Mouse (Mus musculus): ENCODE measurements around the gene Auts2. TPM values are rescaled to one million over a fixed set of nuclear protein-coding genes. Genes with fewer than 3 reads are reported as not detected.

The Auts2 gene
- total RNA-seq, 2 experiments from 2014 or later: 101 to 109 TPM

DNA sequence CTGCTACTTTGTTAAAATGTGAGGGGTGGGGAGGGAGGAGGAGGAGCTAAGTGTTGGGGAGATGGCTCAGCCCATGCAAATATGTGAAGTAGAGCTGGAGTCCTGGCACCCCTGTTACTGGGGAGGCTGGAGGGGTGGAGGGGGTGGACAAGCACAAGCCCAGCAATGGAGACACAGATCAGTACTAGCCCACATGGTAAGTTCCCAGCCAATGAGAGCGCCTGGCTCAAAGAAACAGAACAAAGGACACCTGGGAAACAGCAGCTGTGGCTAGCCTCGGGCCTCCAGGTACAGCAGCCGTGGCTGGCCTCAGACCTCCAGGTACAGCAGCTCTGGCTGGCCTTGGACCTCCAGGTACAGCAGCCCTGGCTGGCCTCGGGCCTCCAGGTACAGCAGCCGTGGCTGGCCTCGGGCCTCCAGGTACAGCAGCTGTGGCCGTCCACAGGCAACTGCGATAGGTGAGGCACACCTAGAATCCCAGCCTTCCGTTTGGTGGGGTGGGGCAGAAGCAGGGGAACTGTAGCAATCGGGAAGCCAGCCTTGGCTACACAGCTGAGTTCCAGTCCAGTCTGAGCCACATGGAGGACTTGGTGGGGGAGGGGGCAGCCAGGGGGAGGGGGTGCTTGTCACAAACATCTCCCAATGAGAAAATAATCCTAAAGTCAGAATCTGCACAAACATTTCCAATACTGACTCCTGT, 1046.5 kb downstream of the Auts2 start:
- DNase-seq (ENCODE audit: low spot score in 2 of 2): no peak

DNA sequence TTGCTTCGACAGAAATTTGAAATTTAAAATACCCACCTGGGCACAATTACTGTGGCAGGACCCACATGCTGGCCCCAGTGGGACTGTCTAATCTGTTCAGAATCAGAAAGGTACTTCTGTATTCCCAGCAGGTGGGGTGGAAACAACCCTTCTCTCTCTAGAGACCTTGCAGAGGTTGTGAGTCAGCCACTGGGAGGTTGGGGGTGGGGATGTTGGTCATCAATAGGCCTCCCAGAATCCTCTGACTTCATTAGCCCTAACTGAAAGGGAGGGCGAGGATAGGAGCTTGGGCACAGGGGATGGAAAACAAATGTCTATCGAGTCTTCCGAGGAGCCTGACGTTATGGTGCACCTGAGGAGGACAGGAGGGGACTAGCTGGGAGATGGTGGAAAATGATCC, 1048.6 kb downstream of the Auts2 start:
- DNase-seq (ENCODE audit: low spot score in 2 of 2): no peak

DNA sequence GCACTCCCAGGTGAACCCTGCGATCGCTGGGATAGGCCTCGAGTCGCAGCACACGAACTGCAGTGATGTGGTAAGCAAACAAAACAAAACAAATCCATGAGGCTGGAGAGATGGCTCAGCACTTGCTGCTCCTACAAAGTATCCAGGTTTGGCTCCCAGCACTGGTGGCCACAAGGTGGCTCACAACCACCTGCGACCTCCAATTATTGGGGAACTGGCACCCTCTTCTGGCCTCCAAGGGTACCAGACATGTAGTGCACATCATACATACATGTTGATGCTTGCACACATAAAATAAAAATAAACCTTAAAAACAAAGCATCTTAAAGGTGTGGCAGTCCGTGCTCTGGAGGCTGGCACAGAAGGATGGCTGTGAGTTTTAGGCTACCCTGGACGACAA, 1050.6 kb downstream of the Auts2 start:
- no peak for DNase-seq (ENCODE audit: low spot score in 2 of 2)

DNA sequence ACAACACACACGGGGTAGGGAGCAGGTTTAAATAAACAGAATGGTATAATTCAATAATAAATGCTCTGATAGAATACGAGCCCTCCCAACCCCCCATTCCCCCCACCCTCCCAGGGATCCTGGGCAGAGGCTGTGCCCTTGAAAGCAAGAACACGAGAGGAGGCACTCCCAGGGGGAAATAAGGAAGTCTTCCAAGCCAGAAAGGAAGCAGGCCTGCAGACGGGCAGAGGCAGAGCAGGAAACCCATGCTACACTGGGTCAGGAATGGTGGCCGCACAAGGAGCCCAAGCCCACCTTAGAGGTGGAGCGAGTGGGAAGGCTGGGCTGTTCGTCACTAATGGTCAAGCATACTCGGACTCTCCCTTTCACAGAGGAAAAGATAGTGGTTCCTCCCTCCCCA, 1051.3 kb downstream of the Auts2 start:
- no peak for DNase-seq (ENCODE audit: low spot score in 2 of 2)

DNA sequence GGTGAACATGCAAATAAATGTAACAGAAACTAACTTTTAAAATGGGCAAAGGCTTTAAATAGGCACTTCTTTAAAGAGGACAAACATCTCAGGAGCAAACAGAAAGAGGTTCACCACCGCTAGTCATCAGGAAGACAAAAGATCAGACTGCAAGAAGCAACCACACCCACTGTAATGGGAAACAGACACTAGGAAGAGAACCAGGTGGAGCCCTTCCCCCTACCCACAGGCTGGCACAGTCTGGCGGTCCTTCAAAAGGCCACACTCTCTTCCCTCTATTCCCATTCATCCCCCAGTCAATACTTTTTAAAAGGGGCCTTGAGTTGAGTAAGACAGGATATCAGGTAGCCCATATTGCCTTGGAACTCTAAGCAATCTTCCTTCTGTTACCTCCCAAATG, 1052.3 kb downstream of the Auts2 start:
- DNase-seq (ENCODE audit: low spot score in 2 of 2): no peak

DNA sequence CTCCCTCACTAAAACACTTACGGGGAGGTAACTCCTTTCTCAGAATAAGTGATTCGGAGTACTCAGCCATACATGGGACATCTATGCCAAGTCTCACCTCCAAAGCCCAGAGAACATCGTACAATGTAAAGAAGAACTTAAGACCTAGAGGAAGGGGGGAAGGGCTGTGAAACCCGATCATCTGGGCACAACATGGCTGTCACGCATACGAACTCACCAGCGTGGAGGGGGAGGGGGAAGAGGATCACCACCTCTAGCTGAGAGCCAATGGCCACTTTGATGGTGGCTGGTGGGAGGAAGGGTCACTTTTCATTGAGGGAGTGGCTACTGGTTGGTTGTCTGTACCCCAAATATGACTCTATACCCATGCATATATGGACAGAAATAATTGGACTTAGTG, 1053.3 kb downstream of the Auts2 start:
- no peak for DNase-seq (ENCODE audit: low spot score in 2 of 2)

DNA sequence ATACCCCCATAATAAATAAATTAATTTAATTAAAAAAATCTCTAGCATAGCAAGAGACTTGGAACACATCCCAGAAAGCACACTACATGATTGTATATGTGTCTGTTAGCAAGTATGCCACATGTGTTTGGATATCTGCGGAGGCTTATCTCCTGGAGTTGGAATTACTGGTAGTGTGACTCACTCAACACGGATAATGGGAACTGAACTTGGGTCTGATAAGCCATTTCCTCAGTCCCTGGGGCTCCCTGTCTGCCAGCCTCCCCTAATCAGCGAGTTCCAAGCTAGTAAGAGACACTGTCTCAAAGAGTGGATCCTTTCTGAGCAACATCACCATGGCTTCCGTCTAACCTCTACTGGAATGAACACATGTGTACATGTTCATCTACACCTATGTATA, 1056.6 kb downstream of the Auts2 start:
- no peak for DNase-seq (ENCODE audit: low spot score in 2 of 2)

DNA sequence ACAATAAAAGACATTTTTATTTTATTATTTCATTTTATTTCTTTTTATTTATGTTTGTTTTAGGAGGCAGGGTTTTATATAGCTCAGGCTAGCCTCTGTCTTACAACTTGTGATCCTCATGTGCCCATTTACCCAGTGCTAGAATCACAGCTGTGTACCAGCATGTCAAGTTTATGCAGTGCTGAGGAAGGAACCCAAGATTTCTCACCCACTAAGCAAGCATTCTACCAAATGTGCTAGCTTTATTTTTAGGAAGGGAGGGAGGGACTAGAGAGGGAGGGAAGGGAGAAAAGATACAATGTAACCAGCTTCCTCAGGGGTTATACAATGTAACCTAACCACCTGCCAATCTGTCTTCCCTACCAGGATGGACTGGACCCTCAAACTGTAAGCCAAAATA, 1067.9 kb downstream of the Auts2 start:
- DNase-seq (ENCODE audit: low spot score in 2 of 2): no peak

DNA sequence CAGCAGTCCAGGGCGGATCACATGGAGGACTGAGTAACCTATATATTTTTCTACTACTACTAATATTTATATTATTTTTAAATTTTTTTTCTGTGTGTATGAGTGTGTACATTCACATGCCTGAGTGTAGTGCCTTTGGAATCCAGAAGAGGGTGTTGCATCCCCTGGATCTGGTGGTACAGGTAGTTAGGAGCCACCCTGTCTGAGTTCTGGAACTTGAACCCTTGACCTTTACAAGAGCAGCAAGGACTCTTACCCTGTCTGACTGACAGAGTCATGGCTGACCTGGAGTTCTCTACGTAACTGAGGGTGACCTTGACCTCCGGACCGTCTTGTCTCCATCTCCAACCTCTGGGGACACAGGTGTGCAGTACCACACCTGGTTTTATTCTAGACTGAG, 1074.5 kb downstream of the Auts2 start:
- DNase-seq (ENCODE audit: low spot score in 2 of 2): no peak

DNA sequence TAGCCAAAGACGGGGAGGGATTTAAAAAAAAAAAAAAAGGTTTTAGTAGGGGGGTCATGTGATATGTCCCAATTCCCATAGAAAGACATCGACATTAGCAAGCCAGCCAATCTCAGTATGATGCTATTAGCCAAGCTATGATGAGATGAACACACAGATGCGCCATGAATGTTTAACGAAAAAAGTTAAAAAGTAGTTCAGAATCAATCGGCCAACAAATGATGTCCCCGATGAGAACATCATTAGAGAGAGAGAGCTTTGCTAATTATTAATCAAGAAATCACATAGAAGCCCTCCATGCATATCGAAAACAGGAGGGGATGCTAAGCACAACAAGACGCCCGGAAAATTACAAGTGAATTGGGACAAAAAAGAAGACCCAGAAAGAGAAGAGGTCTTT, 1077.0 kb downstream of the Auts2 start:
- DNase-seq (ENCODE audit: low spot score in 2 of 2): no peak

DNA sequence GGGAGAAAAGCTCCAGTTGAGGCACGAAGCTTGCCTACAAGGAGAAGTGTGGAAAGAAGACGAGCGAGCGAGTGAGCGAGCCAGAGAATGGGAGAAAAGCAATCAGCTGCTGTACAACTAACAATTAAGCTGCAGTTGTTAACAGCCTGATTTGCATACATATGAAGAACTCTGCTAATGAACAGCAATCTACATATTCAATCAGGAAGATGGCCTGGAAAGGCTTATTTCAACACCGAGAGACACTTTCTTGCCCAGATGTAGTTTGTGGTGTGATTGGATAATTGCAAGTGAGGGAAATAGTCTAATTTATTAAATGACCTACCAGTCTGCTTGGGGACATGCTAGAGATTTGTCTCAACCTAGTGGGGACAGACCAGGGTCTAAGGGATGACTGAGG, 1079.7 kb downstream of the Auts2 start:
- no peak for DNase-seq (ENCODE audit: low spot score in 2 of 2)

DNA sequence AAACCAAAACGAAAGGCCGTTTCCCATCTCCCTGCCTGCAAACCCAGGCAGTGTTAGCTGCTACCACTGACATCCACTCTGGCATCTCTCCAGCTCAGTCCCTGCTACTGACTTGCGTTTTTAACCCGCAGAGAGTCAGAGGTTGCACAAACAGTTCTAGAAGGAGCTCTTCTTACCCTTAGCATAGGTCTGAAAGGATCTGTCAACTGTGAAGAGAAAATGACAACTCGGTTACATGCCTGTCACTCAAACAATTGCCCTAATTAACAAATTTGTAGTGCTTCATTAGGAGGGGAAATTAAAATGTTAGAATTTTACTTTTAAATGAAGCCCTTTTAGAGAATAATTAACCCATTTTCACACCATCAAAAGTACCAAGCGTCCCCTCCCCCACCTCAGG, 1083.2 kb downstream of the Auts2 start:
- no peak for DNase-seq (ENCODE audit: low spot score in 2 of 2)

DNA sequence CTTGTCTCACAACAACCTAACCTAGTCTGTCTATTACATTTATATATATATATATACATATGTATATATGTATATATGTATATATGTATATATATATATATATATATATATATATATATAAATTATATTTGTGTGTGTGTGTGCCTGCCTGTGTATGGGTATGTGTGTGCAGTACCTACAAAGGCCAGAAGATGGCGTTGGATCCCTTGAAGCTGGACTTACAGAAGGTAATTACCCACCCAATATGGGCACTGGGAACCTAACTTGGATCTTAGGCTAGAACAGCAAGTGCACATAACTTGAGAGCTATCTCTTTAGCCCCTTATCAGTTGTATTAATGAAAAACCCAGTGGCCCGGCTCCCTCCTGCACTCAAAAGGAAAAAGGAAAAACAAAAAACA, 1083.6 kb downstream of the Auts2 start:
- no peak for DNase-seq (ENCODE audit: low spot score in 2 of 2)

DNA sequence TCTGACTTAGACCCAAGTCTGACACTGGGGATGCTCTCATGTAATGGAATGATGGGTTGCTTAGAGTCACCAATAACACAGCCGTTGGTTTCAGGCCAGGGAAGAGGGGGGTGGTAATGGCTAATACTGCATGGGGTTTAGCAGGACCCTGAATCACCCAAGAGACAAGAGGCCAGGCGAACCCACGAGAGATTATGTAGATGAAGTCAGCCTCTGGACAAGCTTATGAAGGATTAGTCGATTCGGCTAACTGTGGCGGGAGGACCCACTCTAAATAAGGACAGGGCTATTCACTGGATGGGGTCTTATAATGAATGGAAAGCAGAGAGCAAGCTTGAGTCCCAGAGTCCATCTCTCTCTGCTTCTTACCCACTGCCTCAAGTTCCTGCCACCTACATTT, 1084.4 kb downstream of the Auts2 start:
- no peak for DNase-seq (ENCODE audit: low spot score in 2 of 2)

DNA sequence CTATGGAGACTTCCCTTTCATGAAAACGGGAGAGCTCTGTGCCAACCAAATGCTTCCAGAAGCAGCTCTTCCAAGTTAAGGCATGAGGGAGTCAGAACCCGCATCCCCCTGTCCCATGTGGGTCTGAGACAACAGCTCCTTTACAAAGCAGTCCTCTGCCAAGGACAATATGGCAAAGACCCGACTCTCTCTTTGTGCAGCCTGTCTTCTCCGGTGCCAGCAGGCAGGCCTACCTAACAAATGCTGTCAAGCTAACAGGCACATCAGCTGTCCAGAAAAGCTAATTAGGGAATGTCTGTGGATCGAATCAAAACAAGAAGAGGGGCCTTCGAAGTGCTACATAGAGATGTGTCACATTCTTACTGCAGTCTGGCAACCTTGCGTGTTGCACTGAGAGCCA, 1085.1 kb downstream of the Auts2 start:
- DNase-seq (ENCODE audit: low spot score in 2 of 2): no peak

DNA sequence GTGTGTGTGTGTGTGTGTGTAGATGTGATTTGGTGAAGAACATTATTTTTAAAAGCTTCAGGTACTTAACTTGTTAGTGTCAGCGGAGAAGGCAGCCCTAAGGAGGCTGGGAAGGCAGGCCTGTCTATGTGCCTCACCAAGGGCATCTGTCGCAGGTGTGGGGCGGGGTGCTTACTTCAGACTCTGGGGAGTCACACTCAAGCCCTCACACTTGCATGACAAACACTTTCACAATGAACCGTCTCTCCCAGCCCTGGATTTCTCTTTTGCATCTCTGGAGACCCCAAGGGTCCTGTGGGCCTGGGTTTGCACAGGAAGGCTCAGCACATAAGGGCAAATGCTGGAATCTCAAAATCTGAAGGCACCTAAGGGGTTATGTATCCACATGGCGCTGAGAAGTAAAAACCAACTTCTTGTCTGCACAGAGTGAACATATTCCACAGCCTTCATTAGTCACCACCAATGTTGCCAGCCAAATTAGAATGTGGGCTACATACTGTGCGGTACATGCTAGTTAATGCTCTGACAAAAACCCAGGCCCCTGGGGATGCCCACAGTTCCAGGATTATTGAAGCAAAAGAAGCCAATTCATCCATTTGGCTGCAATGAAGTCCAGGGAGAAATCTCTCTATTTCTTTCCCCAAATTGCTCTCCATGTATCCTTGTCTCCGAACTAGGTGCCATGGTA, 1093.8 kb downstream of the Auts2 start:
- DNase-seq (ENCODE audit: low spot score in 2 of 2): no peak

DNA sequence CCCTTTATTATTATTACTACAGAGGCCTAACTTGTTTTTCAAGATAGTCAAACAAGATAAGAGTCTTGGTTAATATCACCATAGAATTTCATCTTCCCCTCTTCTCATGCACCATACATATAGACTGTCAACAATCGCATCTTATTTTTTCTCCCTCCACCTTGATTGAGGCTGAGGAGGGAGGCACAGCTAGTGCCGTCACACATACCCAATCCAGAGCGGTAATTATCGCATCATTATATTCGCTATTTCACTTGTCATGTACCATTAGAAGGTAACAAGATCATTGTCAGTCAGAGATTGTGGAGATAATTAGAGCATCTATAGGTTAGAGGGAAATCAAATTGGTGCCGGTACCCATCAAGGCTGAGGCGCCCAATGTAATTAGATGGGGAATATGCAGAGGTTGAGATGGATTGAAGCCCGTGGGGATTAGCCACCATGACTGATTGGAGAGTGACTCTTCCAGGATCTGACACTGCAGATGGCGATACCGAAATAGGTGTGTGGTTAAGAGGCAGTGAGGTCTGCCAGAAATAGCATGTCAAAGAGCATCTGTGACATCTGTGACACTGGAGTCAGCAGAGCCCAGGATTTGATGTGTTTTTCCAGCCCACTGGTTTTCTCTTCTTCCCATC, 1107.8 kb downstream of the Auts2 start:
- DNase-seq (ENCODE audit: low spot score in 2 of 2): no peak

DNA sequence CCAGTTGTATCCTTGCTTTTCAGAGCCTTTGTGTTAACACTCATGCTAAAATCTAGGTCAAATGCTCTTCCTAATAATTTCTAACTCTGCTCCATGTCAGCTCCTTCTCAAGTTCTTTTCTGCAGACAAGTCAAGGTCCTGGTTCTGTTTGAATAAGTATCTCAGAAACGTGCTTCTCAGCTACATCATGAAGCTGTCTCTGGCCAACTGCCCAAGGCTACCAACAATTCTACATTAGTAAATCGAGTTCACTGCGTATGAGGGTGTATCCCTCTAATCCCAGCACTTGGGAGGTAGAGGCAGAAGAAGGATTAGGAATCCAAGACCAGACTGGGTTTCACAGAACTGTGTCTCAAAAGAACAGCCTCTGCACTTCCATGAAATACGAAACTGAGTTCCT, 1109.9 kb downstream of the Auts2 start:
- no peak for DNase-seq (ENCODE audit: low spot score in 2 of 2)

DNA sequence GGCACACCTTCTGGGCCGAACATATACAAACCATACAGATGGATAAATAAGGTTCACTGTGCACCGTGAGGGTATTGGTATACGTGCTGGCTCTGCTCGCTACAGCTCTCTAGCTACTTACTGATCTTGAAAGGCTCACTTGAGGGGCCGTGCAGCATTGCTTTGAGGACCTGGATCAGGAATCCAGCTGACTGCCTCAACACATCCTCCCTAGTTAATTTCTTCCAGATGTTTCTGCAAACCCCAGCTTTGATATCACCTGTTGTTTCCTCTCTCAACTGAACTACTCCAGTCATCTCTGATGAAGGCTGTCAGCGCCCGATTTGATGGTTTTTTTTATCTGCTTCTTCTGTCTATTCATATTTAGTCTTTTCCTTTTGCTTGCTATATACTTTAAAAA, 1111.2 kb downstream of the Auts2 start:
- DNase-seq (ENCODE audit: low spot score in 2 of 2): no peak

DNA sequence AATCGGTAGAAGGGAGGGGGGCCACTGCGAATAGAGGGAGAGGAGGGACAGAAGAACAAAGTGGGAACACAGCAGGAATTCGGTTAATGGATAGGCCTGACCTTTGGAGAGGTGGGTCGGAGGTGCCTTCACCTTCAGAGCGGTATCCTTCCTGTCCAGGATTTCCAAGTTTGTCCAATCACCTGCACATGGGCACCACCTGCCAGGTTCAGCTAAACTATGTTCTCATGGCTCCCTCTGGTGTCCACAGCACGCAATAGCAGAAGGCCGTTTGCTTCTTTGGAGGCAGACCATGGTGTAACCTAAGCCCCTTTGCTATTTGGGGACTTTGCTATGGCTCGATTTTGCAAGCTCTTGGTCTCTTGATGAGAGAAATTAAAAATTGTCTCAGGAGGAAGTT, 1113.0 kb downstream of the Auts2 start:
- DNase-seq (ENCODE audit: low spot score in 2 of 2): peak; percentile 67 to 70

DNA sequence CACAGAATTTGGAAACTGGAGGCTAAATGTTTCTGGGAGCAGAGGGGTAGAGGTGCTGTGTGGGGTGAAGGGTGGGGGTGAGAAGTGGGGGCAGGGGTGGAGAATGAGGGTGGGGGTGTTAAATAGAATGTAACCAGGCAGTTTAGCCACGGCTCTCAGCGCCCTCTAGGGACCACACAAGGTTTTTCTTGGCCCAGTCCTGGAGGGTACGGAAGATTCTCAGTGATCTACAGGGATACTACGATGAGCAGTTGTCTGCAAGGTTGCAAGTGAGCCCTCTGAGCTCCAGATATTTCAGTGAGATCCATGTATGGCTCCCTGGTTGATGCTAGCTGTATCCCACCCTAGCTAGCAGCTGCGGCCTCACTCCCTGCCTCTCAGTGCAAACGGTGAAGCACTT, 1113.6 kb downstream of the Auts2 start:
- DNase-seq (ENCODE audit: low spot score in 2 of 2): no peak

DNA sequence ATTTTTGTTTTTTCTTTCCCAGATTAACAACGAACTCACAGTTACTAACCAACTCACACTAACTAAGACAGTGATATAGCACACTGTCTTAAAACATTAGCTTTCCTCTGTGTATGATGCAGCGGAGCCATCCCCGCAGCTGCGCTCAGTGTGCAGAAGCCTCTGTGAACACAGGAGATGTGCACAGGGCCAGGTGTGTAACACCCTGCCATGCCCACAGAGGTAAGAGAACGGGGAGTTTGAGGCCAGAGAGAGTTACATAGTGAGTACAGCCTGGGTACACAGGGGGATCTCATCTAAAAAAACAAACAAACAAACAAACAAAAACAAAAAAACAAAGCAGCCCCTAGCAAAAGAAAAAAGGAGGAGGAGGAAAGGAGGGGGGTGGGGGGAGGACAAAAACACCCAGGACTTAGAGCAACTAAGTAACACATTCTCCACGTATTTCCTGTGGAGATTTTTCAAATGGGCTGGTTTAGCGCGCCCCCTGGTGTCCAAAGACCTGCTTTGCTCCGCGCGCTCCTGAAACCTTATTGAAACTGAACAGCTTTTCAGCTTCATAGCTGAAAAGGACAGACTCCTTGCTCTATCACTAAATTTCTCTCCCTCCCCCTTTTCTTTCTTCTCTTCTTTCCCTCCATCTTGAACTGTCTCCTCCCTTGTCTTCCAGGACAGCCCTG, 1115.3 kb downstream of the Auts2 start:
- DNase-seq (ENCODE audit: low spot score in 2 of 2): peak; percentile 81 to 84

Data from left cerebral cortex, adult 18-20 months (tissue).